ENCODE assay signal across 22 mouse cellular contexts in genomic region chr5:73803431-73803830, GRCm38 (mm10).
DNase-seq lines count a peak whose midpoint lies in the region; ATAC-seq and TF ChIP-seq lines count a peak whose summit lies in the region.
"Had no signal": no experiment of that assay in that cellular context is flagged by ENCODE, and none has a peak within 500 bp of the region (broad histone marks: within the 10 kb centered on the region; RNA-seq: fewer than 3 reads in every experiment).

No protein-coding gene starts in this region.

- H3K4me1 ChIP-seq in heart, embryonic 11.5 days (ENCODE audit: control insufficient read depth, insufficient read depth, low read length), result no peaks in the 10 kb centered on the region
- no peaks in the 10 kb centered on the region for H3K4me1 ChIP-seq in stomach, embryonic 16.5 days (ENCODE audit: control insufficient read depth, insufficient read depth, low read length)
- H3K4me1 ChIP-seq in stomach, postnatal 0 days (replicated peaks; ENCODE audit: control insufficient read depth, insufficient read depth), result no peaks in the 10 kb centered on the region; the same call in 1 of the 2 replicates
- H3K4me1 ChIP-seq: embryonic facial prominence, embryonic 13.5 days; embryonic facial prominence, embryonic 15.5 days; forebrain, embryonic 10.5 days; forebrain, embryonic 12.5 days had no signal

- H3K9me3 ChIP-seq in heart, embryonic 11.5 days (replicated peaks; ENCODE audit: control insufficient read depth, low read length), result no peaks in the 10 kb centered on the region
- no peaks in the 10 kb centered on the region for H3K9me3 ChIP-seq in stomach, embryonic 16.5 days (replicated peaks; ENCODE audit: control insufficient read depth, low read length)
- H3K9me3 ChIP-seq in stomach, postnatal 0 days (ENCODE audit: control insufficient read depth, low read length), result no peaks in the 10 kb centered on the region
- H3K9me3 ChIP-seq: embryonic facial prominence, embryonic 13.5 days; embryonic facial prominence, embryonic 15.5 days; forebrain, embryonic 12.5 days had no signal

- no peak overlapping the region for H3K9ac ChIP-seq in heart, embryonic 11.5 days (ENCODE audit: low read depth, low read length)
- no peak overlapping the region for H3K9ac ChIP-seq in stomach, embryonic 16.5 days (ENCODE audit: low read length)
- H3K9ac ChIP-seq in stomach, postnatal 0 days (ENCODE audit: low read length), result no peak overlapping the region
- H3K9ac ChIP-seq: embryonic facial prominence, embryonic 13.5 days; embryonic facial prominence, embryonic 15.5 days; forebrain, embryonic 12.5 days had no signal

- TF ChIP-seq CTCF in stomach, postnatal 0 days (IDR thresholded peaks at IDR 0.05; ENCODE audit: low read depth), result no peak

- H3K4me2 ChIP-seq in heart, embryonic 11.5 days, result no peak overlapping the region
- no peak overlapping the region for H3K4me2 ChIP-seq in stomach, embryonic 16.5 days (ENCODE audit: low read depth, low read length)
- H3K4me2 ChIP-seq in stomach, postnatal 0 days (replicated peaks; ENCODE audit: low read depth), result no peak overlapping the region
- H3K4me2 ChIP-seq: embryonic facial prominence, embryonic 13.5 days; embryonic facial prominence, embryonic 15.5 days; forebrain, embryonic 12.5 days had no signal

- H3K27ac ChIP-seq in heart, embryonic 11.5 days (ENCODE audit: low read depth, low read length), result no peak overlapping the region
- no peak overlapping the region for H3K27ac ChIP-seq in stomach, embryonic 16.5 days (ENCODE audit: low read length)
- H3K27ac ChIP-seq in stomach, postnatal 0 days (replicated peaks), result no peak overlapping the region
- H3K27ac ChIP-seq: embryonic facial prominence, embryonic 13.5 days; embryonic facial prominence, embryonic 15.5 days; forebrain, embryonic 10.5 days; forebrain, embryonic 12.5 days had no signal

- DNase-seq in heart, adult 18-20 months, result peak; percentile 31 to 47
- DNase-seq in heart, adult 8-10 months (ENCODE audit: low spot score), result no peak
- peak; percentile 22 for DNase-seq in heart, postnatal 25 days (ENCODE audit: low spot score)
- no peak for DNase-seq in stomach, postnatal 0 days (ENCODE audit: low spot score)
- DNase-seq: adrenal gland, adult 2 months; adrenal gland, postnatal 10 days; adrenal gland, postnatal 25 days; cerebellum, adult 11 months; cerebellum, adult 18-20 months; cerebellum, adult 8-10 months; cerebellum, adult 9-11 months; cerebellum, postnatal 14 days; cerebellum, postnatal 36 days; embryo, embryonic 11 days had no signal

- no peaks in the 10 kb centered on the region for H3K27me3 ChIP-seq in heart, embryonic 11.5 days (ENCODE audit: control insufficient read depth, insufficient read depth, low read length)
- H3K27me3 ChIP-seq in stomach, embryonic 16.5 days (ENCODE audit: control insufficient read depth, insufficient read depth, low read length), result no peaks in the 10 kb centered on the region
- H3K27me3 ChIP-seq in stomach, postnatal 0 days (ENCODE audit: control insufficient read depth, insufficient read depth, low read length), result no peaks in the 10 kb centered on the region
- H3K27me3 ChIP-seq: embryonic facial prominence, embryonic 13.5 days; embryonic facial prominence, embryonic 15.5 days; forebrain, embryonic 12.5 days had no signal

- WGBS in heart, embryonic 11.5 days (ENCODE audit: insufficient replicate concordance), result 56% methylated on average over 1 of the region's 1 CpGs
- WGBS in stomach, embryonic 16.5 days, result 55% methylated on average over 1 of the region's 1 CpGs
- 33% methylated on average over 1 of the region's 1 CpGs for WGBS in stomach, postnatal 0 days

- H3K36me3 ChIP-seq in heart, embryonic 11.5 days (ENCODE audit: control insufficient read depth, insufficient read depth, low read length), result no peaks in the 10 kb centered on the region
- H3K36me3 ChIP-seq in stomach, embryonic 16.5 days (ENCODE audit: control insufficient read depth, insufficient read depth, low read length), result no peaks in the 10 kb centered on the region
- H3K36me3 ChIP-seq in stomach, postnatal 0 days (ENCODE audit: control insufficient read depth, insufficient read depth, low read length), result no peaks in the 10 kb centered on the region
- H3K36me3 ChIP-seq: embryonic facial prominence, embryonic 13.5 days; embryonic facial prominence, embryonic 15.5 days; forebrain, embryonic 10.5 days; forebrain, embryonic 12.5 days had no signal

- H3K4me3 ChIP-seq in heart, embryonic 11.5 days (ENCODE audit: low read depth, low read length), result no peak overlapping the region
- H3K4me3 ChIP-seq in stomach, embryonic 16.5 days (replicated peaks; ENCODE audit: low read length), result no peak overlapping the region
- no peak overlapping the region for H3K4me3 ChIP-seq in stomach, postnatal 0 days (ENCODE audit: low read depth, low read length)
- H3K4me3 ChIP-seq: embryonic facial prominence, embryonic 13.5 days; embryonic facial prominence, embryonic 15.5 days; erythroblast, embryonic 14.5 days; forebrain, embryonic 10.5 days; forebrain, embryonic 12.5 days had no signal

- no peak for ATAC-seq in heart, embryonic 11.5 days (replicated peaks; ENCODE audit: insufficient number of reproducible peaks, low FRiP score, low TSS enrichment)
- 0 out of 2 replicates have a peak, but pooled peaks have one; percentile 25 for ATAC-seq in stomach, embryonic 16.5 days (ENCODE audit: insufficient read depth, low FRiP score)
- no peak for ATAC-seq in stomach, postnatal 0 days (ENCODE audit: low FRiP score, low TSS enrichment)
- ATAC-seq: forebrain, embryonic 14.5 days had no signal

- no peak for TF ChIP-seq EP300 in stomach, postnatal 0 days (optimal IDR thresholded peaks at IDR 0.05)

- intact Hi-C loops in heart, postnatal 25 days (cut with DNase I), result no loop called here

Comparison
In these comparisons a context has a peak if more than half of its experiments do, and no peak if none do; other contexts are left out.
1. DNase-seq: peak in heart, adult 18-20 months (2 of 2) and heart, postnatal 25 days (single experiment); none in heart, adult 8-10 months (single experiment) and stomach, postnatal 0 days (single experiment).